Mouse (Mus musculus) kidney, adult 2 months (tissue): ENCODE results near the gene Rras2.

Source experiments
- CTCF ChIP-seq: fragments of 200-500 bp; conservative IDR thresholded peaks from 2 replicates; pipeline ENCODE4 v1.5.1; 2011; ENCODE audit warnings: low read depth, mild to moderate bottlenecking, control low read depth, low read length, moderate library complexity, mixed read lengths; ENCODE audit not compliant: insufficient read depth, insufficient read length
- POLR2A ChIP-seq: fragments of 200-500 bp; IDR thresholded peaks from one replicate; pipeline ENCODE4 v1.6.1; 2011; ENCODE audit warnings: low read depth, low read length, control low read depth

DNA sequence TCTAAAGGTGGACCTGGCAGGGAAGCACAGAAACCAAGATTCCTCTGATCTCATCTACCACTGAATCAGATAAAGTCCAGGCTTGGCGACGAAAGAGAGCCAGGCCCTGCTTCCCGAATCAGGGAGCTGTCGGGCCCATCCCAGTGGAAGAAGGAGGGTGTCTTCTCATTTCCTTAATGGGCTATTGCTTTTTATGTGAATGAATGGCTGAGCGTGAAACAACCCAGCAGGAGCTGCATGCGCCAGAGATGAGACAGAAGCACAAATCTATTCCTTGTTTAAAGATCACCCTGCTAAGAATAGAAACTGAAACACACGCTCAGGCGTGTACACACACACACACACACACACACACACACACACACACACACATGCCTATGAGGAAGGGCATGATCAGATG, 14.7 kb upstream of the Rras2 start:
- TF ChIP-seq CTCF (no peak), POLR2A (no peak)
